Mouse (Mus musculus): ENCODE measurements around the gene Psmb6.

- TF ChIP-seq CTCF (IDR thresholded peaks at IDR 0.05; ENCODE audit: extremely low read depth, insufficient read depth, insufficient read length, insufficient replicate concordance), result no peak
- TF ChIP-seq POLR2A (IDR thresholded peaks at IDR 0.05; ENCODE audit: low read depth, low read length), result no peak
Observed at GRCm38 (mm10) chr11:70540928-70541327, 15.8 kb downstream of the Psmb6 start.
